13 mouse cellular contexts compared by ENCODE assay signal in the genomic region with DNA sequence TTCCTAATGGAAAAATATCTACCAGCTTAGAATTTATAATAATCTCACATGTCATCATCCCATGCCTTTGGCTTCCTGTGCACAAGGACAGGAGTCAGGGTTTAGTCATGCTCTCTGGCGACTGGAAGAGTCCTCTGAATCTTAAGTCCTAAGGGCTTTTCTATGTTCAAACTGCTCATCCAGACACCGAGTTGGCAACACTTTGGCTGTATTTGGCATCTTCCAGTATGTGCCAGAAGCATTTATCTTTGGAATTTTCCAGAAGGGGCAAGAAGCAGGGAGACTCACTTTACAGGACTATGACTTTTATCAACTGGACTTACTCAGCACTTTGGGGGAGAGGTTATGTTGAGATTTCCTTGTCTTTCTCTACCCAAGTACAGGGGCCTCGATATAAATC.
"Had no signal": no experiment of that assay in that cellular context is flagged by ENCODE, and none has a peak within 500 bp of the region (broad histone marks: within the 10 kb centered on the region; RNA-seq: fewer than 3 reads in every experiment).

No protein-coding gene starts in this region.

- DNase-seq: gastrocnemius, adult 2 months; gastrocnemius, postnatal 10 days; gastrocnemius, postnatal 25 days; heart, adult 2 months; heart, postnatal 10 days; heart, postnatal 4 days; kidney, adult 18-20 months; kidney, adult 8-10 months; kidney, postnatal 14 days; kidney, postnatal 36 days; layer of hippocampus, adult 9-11 months; layer of hippocampus, postnatal 36 days; left cerebral cortex, postnatal 4 days had no signal
